Mouse (Mus musculus) lung, embryonic 14.5 days (tissue): ENCODE data around the gene Zfp276. TPM values are rescaled to one million over a fixed set of nuclear protein-coding genes. Genes with fewer than 3 reads are reported as not detected.
"Not testable (repeated sequence)": the region's sequence is repeated elsewhere in the genome, so short reads cannot be mapped to it uniquely, and the experiment has no call there.

Experiments used
- ATAC-seq: fragments of 200-750 bp; cut with Nextera tagmentation; 2 replicates; pipeline ENCODE4 v1.8.0; 2017; ENCODE audit warnings: mild to moderate bottlenecking, moderate TSS enrichment, moderate library complexity; ENCODE audit not compliant: insufficient read depth
- DNase-seq: peaks from one replicate; pipeline ENCODE4 v3.0.0-alpha.2; 2015
- H3K27ac ChIP-seq: fragments of 300-500 bp; sonication (generic); 2 replicates; pipeline ENCODE4 v1.5.1; 2014; ENCODE audit warnings: low read depth, mild to moderate bottlenecking, moderate library complexity
- H3K27me3 ChIP-seq: fragments of 300-500 bp; sonication (generic); 2 replicates; pipeline ENCODE4 v1.6.1; 2014; ENCODE audit warnings: low read length, control low read depth; ENCODE audit not compliant: insufficient read depth
- H3K36me3 ChIP-seq: fragments of 300-500 bp; sonication (generic); 2 replicates; pipeline ENCODE4 v1.6.1; 2014; ENCODE audit warnings: control low read depth; ENCODE audit not compliant: insufficient read depth
- H3K4me1 ChIP-seq: fragments of 300-500 bp; sonication (generic); 2 replicates; pipeline ENCODE4 v1.6.1; 2014; ENCODE audit warnings: antibody characterized with exemption, control low read depth; ENCODE audit not compliant: insufficient read depth
- H3K4me2 ChIP-seq: fragments of 300-500 bp; sonication (generic); 2 replicates; pipeline ENCODE4 v1.6.1; 2014; ENCODE audit warnings: mild to moderate bottlenecking
- H3K4me3 ChIP-seq: fragments of 300-500 bp; sonication (generic); 2 replicates; pipeline ENCODE4 v1.5.1; 2014; ENCODE audit warnings: low read depth, low read length
- H3K9ac ChIP-seq: fragments of 300-500 bp; sonication (generic); 2 replicates; pipeline ENCODE4 v1.6.1; 2014
- H3K9me3 ChIP-seq: fragments of 300-500 bp; sonication (generic); 2 replicates; pipeline ENCODE4 v1.6.1; 2016; ENCODE audit warnings: low read depth, low read length, control low read depth
- CTCF ChIP-seq: IDR thresholded peaks from 2 replicates; pipeline ENCODE4 v1.5.1; 2016; ENCODE audit warnings: antibody characterized with exemption, low read depth
- WGBS: fragments of 180-500 bp; shearing (Covaris S2); extraction: QIAGEN DNeasy Blood & Tissue Kit; methylation state at CpG from one replicate; pipeline ENCODE4 v1.1.7; 2014; 5-methylcytosine and 5-hydroxymethylcytosine counted together
- polyA plus RNA-seq: library from polyadenylated mRNA; unstranded; fragments of >200 nt; fragmentation: Nextera tagmentation; extraction: Ambion mirVana; gene quantifications from 2 replicates; pipeline ENCODE4 v1.2.1, GENCODE M21; 2014

Zfp276 gene
- polyA plus RNA-seq, 1 experiment from 2014 or later, result 26.6 TPM

DNA sequence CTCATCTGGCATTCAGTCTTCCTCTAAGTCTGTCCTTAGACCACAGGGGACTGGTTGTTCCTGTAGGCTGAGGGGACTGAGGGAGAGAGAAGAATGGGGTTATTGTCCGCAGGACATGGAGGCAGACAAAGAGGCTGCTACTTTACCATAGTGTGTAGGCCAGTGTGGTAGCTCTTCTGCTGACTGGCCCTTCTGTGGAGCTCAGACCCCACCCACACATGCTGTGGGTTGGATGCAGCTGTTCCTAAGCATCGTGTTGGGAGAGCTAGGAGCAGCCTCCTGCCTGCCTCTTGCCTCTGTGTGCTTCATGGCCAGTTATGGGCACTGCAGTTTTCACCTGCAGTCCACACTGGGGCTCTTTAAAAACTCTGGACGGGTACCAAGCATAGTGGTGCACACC is 3.1 kb downstream of the Zfp276 start:
- TF ChIP-seq CTCF, result no peak
- H3K27me3 ChIP-seq, result no peaks in the 10 kb centered on the region
- no peak overlapping the region for H3K27ac ChIP-seq
- peaks cover 12% of the 10 kb centered on the region; the same call in 1 of the 2 replicates for H3K4me1 ChIP-seq
- H3K4me2 ChIP-seq, result no peak overlapping the region
- no peaks in the 10 kb centered on the region for H3K9me3 ChIP-seq
- no peak overlapping the region for H3K4me3 ChIP-seq
- 89% methylated on average over 3 of the region's 3 CpGs for WGBS
- ATAC-seq (no peak), DNase-seq (no peak)
- H3K36me3 ChIP-seq, result peaks cover 51% of the 10 kb centered on the region
- no peak overlapping the region for H3K9ac ChIP-seq

- not testable (repeated sequence) for H3K27ac ChIP-seq, H3K27me3 ChIP-seq, ATAC-seq, DNase-seq, H3K9ac ChIP-seq, H3K4me2 ChIP-seq, H3K9me3 ChIP-seq, H3K4me3 ChIP-seq
- H3K36me3 ChIP-seq, result peaks cover 51% of the 10 kb centered on the region
- peaks cover 12% of the 10 kb centered on the region; the same call in 1 of the 2 replicates for H3K4me1 ChIP-seq
- 92% methylated on average over 8 of the region's 8 CpGs for WGBS
These were observed 3.6 kb downstream of the Zfp276 start for GRCm38 (mm10) chr8:123257593-123257992.

DNA sequence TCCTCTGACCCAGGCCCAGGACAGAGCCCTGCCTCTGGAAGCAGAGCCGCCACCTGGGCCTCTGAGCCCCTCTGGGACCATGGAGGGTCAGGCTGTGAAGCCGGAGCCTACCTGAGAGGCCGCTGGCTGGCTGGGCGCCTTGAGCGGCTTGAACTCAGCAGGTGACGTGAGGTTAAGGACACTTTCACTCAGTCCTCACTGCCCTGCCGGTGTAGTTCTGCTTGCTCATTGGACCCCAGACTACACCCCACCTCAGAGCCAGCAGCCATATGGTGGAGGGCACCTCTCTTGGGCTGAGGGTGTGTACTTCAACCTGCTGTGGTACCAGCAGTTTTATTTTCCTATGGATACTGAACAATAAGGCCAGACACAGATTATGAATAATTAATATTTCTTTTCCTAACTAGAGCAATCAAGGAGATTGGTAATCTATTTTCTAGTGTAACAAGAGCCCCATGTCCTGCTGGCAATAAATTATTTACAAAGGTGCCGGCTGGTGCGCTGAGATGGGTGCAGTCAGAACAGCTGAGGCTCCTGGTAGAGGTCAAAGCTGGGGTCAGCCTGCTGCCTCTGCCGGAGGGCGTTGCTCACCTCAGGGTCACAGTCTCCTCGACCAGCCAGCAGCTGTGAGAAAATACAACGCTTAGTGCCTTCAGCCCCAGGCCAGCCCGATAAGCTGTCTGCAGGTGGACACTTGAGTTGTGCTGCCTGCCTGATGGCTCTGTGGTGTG is 14.1 kb downstream of the Zfp276 start:
- ATAC-seq, result no peak

DNA sequence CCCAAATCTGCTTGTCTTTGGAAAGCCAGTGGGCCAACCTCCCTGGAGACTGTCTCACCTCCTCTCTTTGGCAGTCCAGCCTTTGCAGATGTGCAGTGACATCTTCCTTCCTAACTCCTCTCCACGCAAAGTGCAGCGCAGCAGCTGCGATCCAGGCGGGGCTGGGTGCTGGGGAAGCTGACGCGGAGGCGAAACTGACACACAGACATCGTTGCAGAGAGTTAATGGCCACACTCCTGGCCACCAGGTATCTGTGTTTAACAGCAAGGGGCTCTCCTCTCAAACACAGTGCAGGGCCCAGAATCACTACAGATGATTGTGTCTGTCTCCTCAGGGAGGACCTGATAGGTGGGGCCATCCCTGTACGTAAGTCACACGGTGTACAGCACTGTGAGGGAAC is 17.2 kb downstream of the Zfp276 start:
- TF ChIP-seq CTCF, result no peak
- Histone ChIP-seq H3K27me3 (no peaks in the 10 kb centered on the region), H3K36me3 (peaks cover 62% of the 10 kb centered on the region), H3K4me2 (no peak overlapping the region), H3K4me3 (no peak overlapping the region), H3K9me3 (no peaks in the 10 kb centered on the region), H3K9ac (no peak overlapping the region), H3K4me1 (no peaks in the 10 kb centered on the region), H3K27ac (peak overlapping the region; percentile 20; the same call in 1 of the 2 replicates)
- DNase-seq, result no peak
- 84% methylated on average over 10 of the region's 10 CpGs for WGBS
- ATAC-seq, result no peak

More for the DNA sequence above, 14.1 kb downstream of the Zfp276 start:
- 60% methylated on average over 14 of the region's 14 CpGs for whole genome bisulfite sequencing
- DNase-seq, result no peak
- no peak overlapping the region for H3K4me2 ChIP-seq
- H3K9me3 ChIP-seq, result no peaks in the 10 kb centered on the region
- H3K9ac ChIP-seq, result no peak overlapping the region
- no peak overlapping the region for H3K27ac ChIP-seq
- H3K36me3 ChIP-seq, result peaks cover 78% of the 10 kb centered on the region
- H3K4me3 ChIP-seq, result no peak overlapping the region
- no peak for TF ChIP-seq CTCF
- no peaks in the 10 kb centered on the region for H3K27me3 ChIP-seq
- no peaks in the 10 kb centered on the region for H3K4me1 ChIP-seq

GRCm38 (mm10) chr8:123271901-123272300 is 17.9 kb downstream of the Zfp276 start:
- no peaks in the 10 kb centered on the region for H3K27me3 ChIP-seq
- no peak overlapping the region for H3K27ac ChIP-seq
- H3K9me3 ChIP-seq, result no peaks in the 10 kb centered on the region
- DNase-seq (no peak), ATAC-seq (no peak)
- H3K4me2 ChIP-seq, result no peak overlapping the region
- no peak overlapping the region for H3K4me3 ChIP-seq
- 53% methylated on average over 4 of the region's 4 CpGs for WGBS
- H3K9ac ChIP-seq, result no peak overlapping the region
- H3K4me1 ChIP-seq, result no peaks in the 10 kb centered on the region
- H3K36me3 ChIP-seq, result peaks cover 57% of the 10 kb centered on the region
- TF ChIP-seq CTCF, result no peak

DNA sequence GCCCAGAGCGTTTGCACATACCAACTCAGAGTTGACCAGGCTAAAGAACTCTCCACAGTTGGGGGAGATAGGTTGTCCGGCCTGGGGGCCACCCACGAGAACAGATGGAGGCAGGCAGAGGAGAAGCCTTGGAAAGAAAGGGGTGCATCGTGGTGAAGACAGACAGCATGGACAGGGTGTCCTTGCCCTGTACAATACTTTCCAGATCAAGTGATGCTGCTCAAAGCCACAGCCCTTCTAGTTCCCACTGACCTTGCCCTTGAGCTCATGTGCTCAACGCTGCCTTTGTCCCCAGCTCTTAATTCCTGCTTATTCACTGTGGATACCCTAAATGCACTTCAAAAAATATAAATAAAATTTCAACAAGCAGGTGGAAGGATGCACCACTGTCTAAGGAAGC is 20.5 kb downstream of the Zfp276 start:
- Histone ChIP-seq H3K4me3 (no peak overlapping the region), H3K9me3 (no peaks in the 10 kb centered on the region), H3K9ac (no peak overlapping the region), H3K36me3 (peaks cover 46% of the 10 kb centered on the region), H3K27me3 (no peaks in the 10 kb centered on the region), H3K27ac (no peak overlapping the region), H3K4me1 (no peaks in the 10 kb centered on the region), H3K4me2 (no peak overlapping the region)
- no peak for TF ChIP-seq CTCF
- 75% methylated on average over 5 of the region's 5 CpGs for WGBS
- no peak for DNase-seq
- ATAC-seq, result no peak

- Histone ChIP-seq H3K9me3 (no peaks in the 10 kb centered on the region), H3K27ac (no peak overlapping the region), H3K4me3 (no peak overlapping the region), H3K4me2 (no peak overlapping the region), H3K36me3 (peaks cover 43% of the 10 kb centered on the region), H3K9ac (no peak overlapping the region), H3K27me3 (no peaks in the 10 kb centered on the region), H3K4me1 (no peaks in the 10 kb centered on the region)
- ATAC-seq (no peak), DNase-seq (no peak)
- no peak for TF ChIP-seq CTCF
- 92% methylated on average over 12 of the region's 12 CpGs for WGBS
These were observed 21.1 kb downstream of the Zfp276 start for GRCm38 (mm10) chr8:123275096-123275495.
